Mouse (Mus musculus) E14TG2a.4 (cell line): ENCODE data around the gene Crp.

ENCODE experiments used
- CTCF ChIP-seq: conservative IDR thresholded peaks from 2 replicates; pipeline ENCODE4 v1.5.1; 2014; ENCODE audit warnings: low read length
- POU5F1 ChIP-seq: IDR thresholded peaks from 2 replicates; pipeline ENCODE4 v1.6.1; 2014; ENCODE audit warnings: low read length, borderline replicate concordance

GRCm38 (mm10) chr1:172670716-172671115 lies 27.1 kb upstream of the Crp start:
- TF ChIP-seq CTCF, result no peak
- TF ChIP-seq POU5F1, result no peak
